Mouse (Mus musculus) limb, embryonic 12.5 days (tissue): ENCODE measurements around the gene Comp. TPM values are rescaled to one million over a fixed set of nuclear protein-coding genes. Genes with fewer than 3 reads are reported as not detected.

ENCODE experiments used
- ATAC-seq: fragments of 200-750 bp; cut with Nextera tagmentation; 2 replicates; pipeline ENCODE4 v1.8.0; 2017; ENCODE audit warnings: low read depth, moderate TSS enrichment; ENCODE audit not compliant: insufficient number of reproducible peaks, insufficient read depth, low FRiP score, low TSS enrichment
- H3K27ac ChIP-seq: fragments of 300-500 bp; sonication (generic); 2 replicates; pipeline ENCODE4 v1.5.1; 2016; ENCODE audit warnings: mild to moderate bottlenecking, moderate library complexity
- H3K27me3 ChIP-seq: fragments of 300-500 bp; sonication (generic); 2 replicates; pipeline ENCODE4 v1.6.1; 2016; ENCODE audit warnings: mild to moderate bottlenecking, moderate library complexity
- H3K36me3 ChIP-seq: fragments of 300-500 bp; sonication (generic); 2 replicates; pipeline ENCODE4 v1.6.1; 2016; ENCODE audit warnings: mild to moderate bottlenecking, moderate library complexity
- H3K4me1 ChIP-seq: fragments of 300-500 bp; sonication (generic); replicated peaks from 2 replicates; pipeline ENCODE4 v1.6.1; 2016
- H3K4me2 ChIP-seq: fragments of 300-500 bp; sonication (generic); 2 replicates; pipeline ENCODE4 v1.6.1; 2016; ENCODE audit warnings: mild to moderate bottlenecking, moderate library complexity
- H3K4me3 ChIP-seq: fragments of 300-500 bp; sonication (generic); replicated peaks from 2 replicates; pipeline ENCODE4 v1.5.1; 2016; ENCODE audit warnings: mild to moderate bottlenecking
- H3K9ac ChIP-seq: fragments of 300-500 bp; sonication (generic); replicated peaks from 2 replicates; pipeline ENCODE4 v1.6.1; 2016; ENCODE audit warnings: mild to moderate bottlenecking, moderate library complexity
- H3K9me3 ChIP-seq: fragments of 300-500 bp; sonication (generic); 2 replicates; pipeline ENCODE4 v1.6.1; 2016; ENCODE audit warnings: mild to moderate bottlenecking, moderate library complexity
- WGBS: fragments of 180-500 bp; shearing (Covaris S2); methylation state at CpG from one replicate; pipeline ENCODE4 v1.1.7; 2016; 5-methylcytosine and 5-hydroxymethylcytosine counted together
- polyA plus RNA-seq: library from polyadenylated mRNA; unstranded; fragments of >200 nt; fragmentation: Nextera tagmentation; extraction: Ambion mirVana; gene quantifications from 2 replicates; pipeline ENCODE4 v1.2.1, GENCODE M21; 2016

Comp gene
- polyA plus RNA-seq, 1 experiment from 2014 or later, result 2.8 TPM

- Histone ChIP-seq H3K36me3 (peaks cover 99% of the 10 kb centered on the region), H3K9me3 (no peaks in the 10 kb centered on the region), H3K27me3 (no peaks in the 10 kb centered on the region), H3K27ac (no peak overlapping the region), H3K4me2 (no peak overlapping the region), H3K4me1 (peaks cover 13% of the 10 kb centered on the region), H3K9ac (no peak overlapping the region), H3K4me3 (no peak overlapping the region)
- WGBS, result 90% methylated on average over 7 of the region's 7 CpGs
- no peak for ATAC-seq
These were observed 34.4 kb upstream of the Comp start for GRCm38 (mm10) chr8:70338931-70339330.

- Histone ChIP-seq H3K4me3 (no peak overlapping the region), H3K9me3 (no peaks in the 10 kb centered on the region), H3K27me3 (no peaks in the 10 kb centered on the region), H3K36me3 (peaks cover 91% of the 10 kb centered on the region), H3K27ac (no peak overlapping the region), H3K4me1 (peaks cover 25% of the 10 kb centered on the region), H3K4me2 (no peak overlapping the region), H3K9ac (no peak overlapping the region)
- WGBS, result 85% methylated on average over 7 of the region's 7 CpGs
- no peak for ATAC-seq
These were observed 32.7 kb upstream of the Comp start for GRCm38 (mm10) chr8:70340659-70341058.

GRCm38 (mm10) chr8:70342007-70342406, 31.4 kb upstream of the Comp start:
- no peak for ATAC-seq
- H3K4me3 ChIP-seq, result no peak overlapping the region
- peaks cover 25% of the 10 kb centered on the region for H3K4me1 ChIP-seq
- no peak overlapping the region for H3K27ac ChIP-seq
- H3K9me3 ChIP-seq, result no peaks in the 10 kb centered on the region
- no peak overlapping the region for H3K4me2 ChIP-seq
- H3K36me3 ChIP-seq, result peaks cover 87% of the 10 kb centered on the region
- no peaks in the 10 kb centered on the region for H3K27me3 ChIP-seq
- H3K9ac ChIP-seq, result no peak overlapping the region
- WGBS, result 84% methylated on average over 14 of the region's 14 CpGs

GRCm38 (mm10) chr8:70343076-70343475, 30.3 kb upstream of the Comp start:
- no peaks in the 10 kb centered on the region for H3K27me3 ChIP-seq
- H3K9ac ChIP-seq, result no peak overlapping the region
- peak overlapping the region; percentile 64 for H3K27ac ChIP-seq
- peaks cover 84% of the 10 kb centered on the region for H3K36me3 ChIP-seq
- H3K4me1 ChIP-seq, result peaks cover 28% of the 10 kb centered on the region
- WGBS, result 24% methylated on average over 7 of the region's 7 CpGs
- ATAC-seq, result peak; percentile 28; the same call in 1 of the 2 replicates
- H3K9me3 ChIP-seq, result no peaks in the 10 kb centered on the region
- no peak overlapping the region for H3K4me3 ChIP-seq
- no peak overlapping the region for H3K4me2 ChIP-seq

GRCm38 (mm10) chr8:70343696-70344095, 29.7 kb upstream of the Comp start:
- Histone ChIP-seq H3K9ac (no peak overlapping the region), H3K4me3 (no peak overlapping the region), H3K36me3 (peaks cover 84% of the 10 kb centered on the region), H3K9me3 (no peaks in the 10 kb centered on the region), H3K4me2 (no peak overlapping the region), H3K27ac (peak overlapping the region; percentile 64), H3K27me3 (no peaks in the 10 kb centered on the region), H3K4me1 (peaks cover 34% of the 10 kb centered on the region)
- ATAC-seq, result no peak
- WGBS, result 47% methylated on average over 6 of the region's 6 CpGs

- ATAC-seq, result no peak
- H3K4me3 ChIP-seq, result no peak overlapping the region
- no peaks in the 10 kb centered on the region for H3K27me3 ChIP-seq
- H3K9me3 ChIP-seq, result no peaks in the 10 kb centered on the region
- peak overlapping the region; percentile 64 for H3K27ac ChIP-seq
- peaks cover 40% of the 10 kb centered on the region for H3K4me1 ChIP-seq
- H3K4me2 ChIP-seq, result no peak overlapping the region
- 79% methylated on average over 2 of the region's 2 CpGs for WGBS
- H3K9ac ChIP-seq, result no peak overlapping the region; the same call in 1 of the 2 replicates
- peaks cover 84% of the 10 kb centered on the region for H3K36me3 ChIP-seq
These were observed 29.1 kb upstream of the Comp start for GRCm38 (mm10) chr8:70344279-70344678.

GRCm38 (mm10) chr8:70347443-70347842, 25.9 kb upstream of the Comp start:
- Histone ChIP-seq H3K27me3 (no peaks in the 10 kb centered on the region), H3K9ac (no peak overlapping the region), H3K4me3 (no peak overlapping the region), H3K27ac (no peak overlapping the region), H3K4me1 (peaks cover 68% of the 10 kb centered on the region), H3K36me3 (peaks cover 68% of the 10 kb centered on the region), H3K9me3 (no peaks in the 10 kb centered on the region), H3K4me2 (no peak overlapping the region)
- ATAC-seq, result no peak
- 85% methylated on average over 4 of the region's 4 CpGs for WGBS

- 78% methylated on average over 1 of the region's 1 CpGs for WGBS
- no peak overlapping the region for H3K27ac ChIP-seq
- no peaks in the 10 kb centered on the region for H3K27me3 ChIP-seq
- peaks cover 63% of the 10 kb centered on the region for H3K36me3 ChIP-seq
- H3K4me3 ChIP-seq, result no peak overlapping the region
- no peaks in the 10 kb centered on the region for H3K9me3 ChIP-seq
- H3K4me1 ChIP-seq, result peaks cover 64% of the 10 kb centered on the region
- H3K9ac ChIP-seq, result no peak overlapping the region
- H3K4me2 ChIP-seq, result no peak overlapping the region
- ATAC-seq, result no peak
These were observed 25.4 kb upstream of the Comp start for GRCm38 (mm10) chr8:70347860-70348420.

- Histone ChIP-seq H3K4me1 (peaks cover 51% of the 10 kb centered on the region), H3K9me3 (no peaks in the 10 kb centered on the region), H3K4me2 (peak overlapping the region; percentile 100), H3K27me3 (no peaks in the 10 kb centered on the region), H3K4me3 (peak overlapping the region; percentile 100), H3K27ac (peak overlapping the region; percentile 42; the same call in 1 of the 2 replicates), H3K9ac (peak overlapping the region; percentile 99), H3K36me3 (peaks cover 40% of the 10 kb centered on the region)
- ATAC-seq, result no peak
- WGBS, result 58% methylated on average over 15 of the region's 15 CpGs
These were observed 22.0 kb upstream of the Comp start for GRCm38 (mm10) chr8:70351035-70351999.

- WGBS, result 24% methylated on average over 3 of the region's 3 CpGs
- Histone ChIP-seq H3K36me3 (peaks cover 35% of the 10 kb centered on the region), H3K4me1 (peaks cover 51% of the 10 kb centered on the region), H3K4me3 (peak overlapping the region; percentile 100), H3K4me2 (peak overlapping the region; percentile 100), H3K27ac (peak overlapping the region; percentile 42; the same call in 1 of the 2 replicates), H3K27me3 (no peaks in the 10 kb centered on the region), H3K9ac (peak overlapping the region; percentile 99), H3K9me3 (no peaks in the 10 kb centered on the region)
- no peak for ATAC-seq
These were observed 21.4 kb upstream of the Comp start for GRCm38 (mm10) chr8:70352000-70352384.

- under 1% methylated on average over 61 of the region's 64 CpGs for WGBS
- H3K4me1 ChIP-seq, result peaks cover 51% of the 10 kb centered on the region
- peak overlapping the region; percentile 99 for H3K9ac ChIP-seq
- peaks cover 31% of the 10 kb centered on the region for H3K36me3 ChIP-seq
- peak overlapping the region; percentile 100 for H3K4me2 ChIP-seq
- peak overlapping the region; percentile 100 for H3K4me3 ChIP-seq
- ATAC-seq, result peak; percentile 4; the same call in 1 of the 2 replicates
- no peaks in the 10 kb centered on the region for H3K27me3 ChIP-seq
- no peaks in the 10 kb centered on the region for H3K9me3 ChIP-seq
- H3K27ac ChIP-seq, result peak overlapping the region; percentile 89
These were observed 20.7 kb upstream of the Comp start for GRCm38 (mm10) chr8:70352657-70353151.
